Mouse (Mus musculus) adrenal gland, adult (tissue): ENCODE measurements around the gene Arfgap2.

Source experiments
- DNase-seq, 2 experiments: peaks; one replicate each; pipeline ENCODE4 v3.0.0; 2022 to 2023; ENCODE audit warnings: low spot score in 1 of 2; ENCODE audit not compliant: inconsistent age in 2 of 2

Gene Arfgap2

GRCm38 (mm10) chr2:91305926-91306325 is 41.2 kb downstream of the Arfgap2 start:
- peak; percentile 62 to 76 for DNase-seq

GRCm38 (mm10) chr2:91306589-91306988 is 41.8 kb downstream of the Arfgap2 start:
- DNase-seq, result no peak

- DNase-seq, result no peak
Observed at GRCm38 (mm10) chr2:91308680-91309079, 43.9 kb downstream of the Arfgap2 start.

GRCm38 (mm10) chr2:91309546-91309945 is 44.8 kb downstream of the Arfgap2 start:
- DNase-seq, result no peak

- peak; percentile 68 to 83 for DNase-seq
Observed at GRCm38 (mm10) chr2:91312578-91313311, 48.0 kb downstream of the Arfgap2 start.

GRCm38 (mm10) chr2:91314184-91314583 is 49.4 kb downstream of the Arfgap2 start:
- DNase-seq, result no peak

GRCm38 (mm10) chr2:91320559-91321529 is 56.1 kb downstream of the Arfgap2 start:
- DNase-seq, result no peak

- DNase-seq, result no peak
Observed at GRCm38 (mm10) chr2:91321923-91322322, 57.1 kb downstream of the Arfgap2 start.

GRCm38 (mm10) chr2:91322490-91322889 is 57.7 kb downstream of the Arfgap2 start:
- DNase-seq, result no peak

GRCm38 (mm10) chr2:91324346-91324745 is 59.6 kb downstream of the Arfgap2 start:
- DNase-seq, result no peak

GRCm38 (mm10) chr2:91324761-91325421 is 60.1 kb downstream of the Arfgap2 start:
- DNase-seq, result no peak
